Mouse (Mus musculus): Measurements from ENCODE around the gene Nkd1. TPM values are rescaled to one million over a fixed set of nuclear protein-coding genes. Genes with fewer than 3 reads are reported as not detected.

Nkd1 gene
- polyA plus RNA-seq (2015; fragmentation: Nextera tagmentation; extraction: Ambion mirVana) = 2.5 and 2.9 TPM in 2 replicates

DNA sequence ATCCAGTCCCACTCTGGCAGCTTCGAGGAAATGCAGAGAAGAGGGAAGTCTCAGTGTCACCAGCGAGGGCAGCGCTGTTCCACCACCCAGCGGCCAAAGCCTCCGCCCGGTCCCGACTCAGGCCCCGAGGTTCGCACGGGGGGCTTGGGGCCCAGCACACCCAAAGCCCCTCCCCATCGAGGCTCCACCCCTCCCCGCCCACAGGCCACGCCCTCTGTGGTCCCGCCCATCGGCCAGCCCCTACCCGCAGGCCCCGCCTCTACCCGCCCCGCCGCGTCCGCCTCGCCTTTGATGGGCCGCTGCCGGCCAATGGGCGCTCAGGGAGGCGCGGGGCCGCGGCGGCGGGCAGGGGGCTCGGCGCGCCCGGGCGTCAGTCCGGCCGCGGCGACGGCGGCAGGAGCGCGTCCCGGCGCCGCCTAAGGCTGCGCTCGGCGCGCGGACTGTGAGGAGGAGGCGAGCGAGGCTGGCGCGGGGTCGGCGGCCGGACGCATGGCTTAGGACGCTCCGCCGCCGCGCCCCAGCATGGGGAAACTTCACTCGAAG lies at the start of gene Nkd1:
Gene Nkd1, plus strand, starts transcription at position 370 of the 543 bp plus-strand sequence.
- Histone ChIP-seq H3K9ac (replicated peaks) (peak within 1 kb of the TSS; percentile 54), H3K4me1 (ENCODE audit: insufficient read depth) (peaks cover 8% of the 10 kb centered on the region), H3K27me3 (ENCODE audit: insufficient read depth, low read length) (peaks cover 35% of the 10 kb centered on the region), H3K27ac (ENCODE audit: low read depth) (no peak within 1 kb of the TSS), H3K9me3 (ENCODE audit: low read length) (no peaks in the 10 kb centered on the region), H3K4me3 (ENCODE audit: low read depth, low read length) (peak within 1 kb of the TSS; percentile 51), H3K4me2 (ENCODE audit: low read depth, low read length) (peak within 1 kb of the TSS; percentile 85), H3K36me3 (replicated peaks; ENCODE audit: insufficient read depth, low read length) (no peaks in the 10 kb centered on the region)
- 4% methylated on average over 51 of the region's 67 CpGs for WGBS (ENCODE audit: insufficient replicate concordance)
- TF ChIP-seq EP300 (IDR thresholded peaks at IDR 0.05; ENCODE audit: low read depth) (no peak), CTCF (IDR thresholded peaks at IDR 0.05; ENCODE audit: low read depth) (peak; percentile 32)
- peak; percentile 85 for DNase-seq
- ATAC-seq = peak; percentile 89

DNA sequence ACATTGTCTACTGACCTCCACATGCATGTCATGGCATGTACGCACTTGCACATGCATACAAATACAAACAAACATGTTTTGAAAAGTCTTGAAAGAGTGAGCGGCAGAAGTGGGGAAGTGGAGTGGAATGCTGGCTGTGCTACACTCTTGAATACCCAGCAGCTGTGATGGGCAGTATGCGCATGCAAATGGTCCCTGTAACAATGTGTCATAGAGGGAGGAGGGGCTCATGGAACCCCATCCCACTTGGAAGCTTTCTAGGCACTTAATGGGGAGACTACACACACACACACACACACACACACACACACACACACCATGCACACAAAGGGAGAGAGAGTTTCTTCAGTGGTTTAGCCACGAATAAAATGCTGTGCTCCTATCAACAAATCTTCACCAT lies 39.9 kb upstream of the Nkd1 start:
- TF ChIP-seq EP300 (IDR thresholded peaks at IDR 0.05; ENCODE audit: low read depth) = no peak
- TF ChIP-seq CTCF (IDR thresholded peaks at IDR 0.05; ENCODE audit: low read depth) = no peak
- Histone ChIP-seq H3K27me3 (ENCODE audit: insufficient read depth, low read length) (no peaks in the 10 kb centered on the region), H3K9ac (replicated peaks) (no peak overlapping the region), H3K4me2 (ENCODE audit: low read depth, low read length) (no peak overlapping the region), H3K4me3 (ENCODE audit: low read depth, low read length) (no peak overlapping the region), H3K27ac (ENCODE audit: low read depth) (no peak overlapping the region), H3K9me3 (ENCODE audit: low read length) (no peaks in the 10 kb centered on the region), H3K36me3 (replicated peaks; ENCODE audit: insufficient read depth, low read length) (no peaks in the 10 kb centered on the region), H3K4me1 (ENCODE audit: insufficient read depth) (no peaks in the 10 kb centered on the region)
- ATAC-seq (no peak), DNase-seq (no peak)
- 77% methylated on average over 4 of the region's 4 CpGs for WGBS (ENCODE audit: insufficient replicate concordance)

DNA sequence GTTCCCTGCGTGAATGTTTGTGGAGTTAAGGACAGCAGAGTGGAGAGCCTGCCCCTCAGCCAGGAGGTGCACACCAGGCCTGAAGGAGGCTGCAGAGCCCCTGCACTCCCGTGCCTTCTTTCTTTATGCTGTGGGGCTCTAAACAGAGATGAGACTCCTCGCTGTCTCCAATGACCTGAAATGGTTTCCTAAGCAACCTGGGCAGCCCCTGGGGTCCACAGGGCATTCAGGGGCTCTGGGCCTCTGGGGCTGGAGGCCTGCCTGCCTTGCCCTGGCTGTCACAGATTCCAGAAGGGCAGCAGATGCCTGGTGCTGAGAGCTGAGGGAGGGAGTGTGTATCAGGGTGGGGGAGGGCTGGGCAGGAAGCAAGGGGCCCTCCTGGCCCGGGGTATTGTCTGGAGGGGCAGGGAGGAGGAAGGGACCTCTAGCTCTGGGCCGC lies 32.7 kb upstream of the Nkd1 start:
- Histone ChIP-seq H3K9me3 (ENCODE audit: low read length) (no peaks in the 10 kb centered on the region), H3K9ac (replicated peaks) (no peak overlapping the region), H3K27ac (ENCODE audit: low read depth) (no peak overlapping the region), H3K4me3 (ENCODE audit: low read depth, low read length) (no peak overlapping the region), H3K4me1 (ENCODE audit: insufficient read depth) (no peaks in the 10 kb centered on the region), H3K27me3 (ENCODE audit: insufficient read depth, low read length) (no peaks in the 10 kb centered on the region), H3K36me3 (replicated peaks; ENCODE audit: insufficient read depth, low read length) (no peaks in the 10 kb centered on the region), H3K4me2 (ENCODE audit: low read depth, low read length) (no peak overlapping the region)
- ATAC-seq (no peak), DNase-seq (no peak)
- TF ChIP-seq EP300 (IDR thresholded peaks at IDR 0.05; ENCODE audit: low read depth) (no peak), CTCF (IDR thresholded peaks at IDR 0.05; ENCODE audit: low read depth) (no peak)
- 24% methylated on average over 5 of the region's 5 CpGs for WGBS (ENCODE audit: insufficient replicate concordance)

DNA sequence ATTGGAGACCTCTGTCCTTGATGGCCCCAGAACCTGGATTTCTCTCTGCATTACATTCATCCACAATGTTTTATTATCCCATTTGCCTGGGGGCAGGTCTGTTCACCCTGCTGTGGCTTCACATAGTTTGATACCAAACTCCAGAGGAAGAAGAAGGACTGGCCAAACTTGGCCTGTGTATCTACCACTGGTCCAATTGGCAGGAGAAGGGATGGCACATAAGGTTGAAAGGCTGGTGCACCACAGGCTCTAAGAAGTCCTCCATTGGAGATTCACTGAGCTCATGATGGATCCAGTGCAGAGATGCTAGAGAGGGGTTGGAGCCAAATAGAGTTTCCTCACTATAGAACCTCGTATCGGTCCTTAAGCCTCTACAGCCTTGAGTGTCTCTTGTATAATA lies 27.1 kb upstream of the Nkd1 start:
- H3K27ac ChIP-seq (ENCODE audit: low read depth) = no peak overlapping the region
- H3K9me3 ChIP-seq (ENCODE audit: low read length) = no peaks in the 10 kb centered on the region
- H3K4me3 ChIP-seq (ENCODE audit: low read depth, low read length) = no peak overlapping the region
- TF ChIP-seq EP300 (IDR thresholded peaks at IDR 0.05; ENCODE audit: low read depth) = no peak
- no peak for TF ChIP-seq CTCF (IDR thresholded peaks at IDR 0.05; ENCODE audit: low read depth)
- H3K36me3 ChIP-seq (replicated peaks; ENCODE audit: insufficient read depth, low read length) = no peaks in the 10 kb centered on the region
- H3K9ac ChIP-seq (replicated peaks) = no peak overlapping the region
- no peaks in the 10 kb centered on the region for H3K27me3 ChIP-seq (ENCODE audit: insufficient read depth, low read length)
- DNase-seq = no peak
- H3K4me2 ChIP-seq (ENCODE audit: low read depth, low read length) = no peak overlapping the region
- no peak for ATAC-seq
- no peaks in the 10 kb centered on the region for H3K4me1 ChIP-seq (ENCODE audit: insufficient read depth)
- WGBS (ENCODE audit: insufficient replicate concordance) = 77% methylated on average over 2 of the region's 2 CpGs

DNA sequence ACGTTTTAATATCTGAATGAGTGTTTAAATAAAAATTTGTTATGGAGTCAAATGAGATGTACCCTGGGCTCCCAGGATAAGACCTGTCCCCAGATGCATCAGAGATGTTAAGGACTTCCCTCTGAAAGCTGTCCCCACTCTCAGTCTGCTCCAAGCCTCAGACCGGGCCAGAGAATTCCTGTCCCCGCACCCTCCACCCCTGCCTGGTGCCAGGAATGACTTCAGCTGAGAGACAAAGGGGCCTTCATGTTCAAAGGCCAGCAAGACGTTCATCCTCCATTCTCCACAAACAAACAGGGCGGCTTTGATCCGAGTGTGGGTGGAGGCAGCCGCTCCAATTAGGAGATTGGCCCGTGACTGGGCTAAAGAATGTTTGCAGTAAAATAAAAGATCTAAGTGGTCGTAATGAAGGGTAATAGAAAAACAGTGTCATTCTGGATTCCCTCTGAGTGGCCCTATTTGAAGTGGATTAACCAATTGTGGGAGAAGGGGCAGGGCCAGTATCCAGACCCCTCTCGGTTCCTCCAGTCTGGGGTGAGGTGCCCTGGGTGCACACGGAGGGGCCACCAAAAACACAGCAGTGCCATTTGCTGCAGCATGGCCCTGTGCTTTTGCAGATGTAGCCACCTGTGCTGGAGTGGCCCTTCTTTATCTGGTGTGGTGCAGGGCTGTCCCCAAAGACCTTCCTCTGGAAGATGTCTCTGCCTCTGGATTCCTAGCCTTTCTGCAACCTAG lies 25.9 kb upstream of the Nkd1 start:
- TF ChIP-seq EP300 (IDR thresholded peaks at IDR 0.05; ENCODE audit: low read depth) (no peak), CTCF (IDR thresholded peaks at IDR 0.05; ENCODE audit: low read depth) (no peak)
- 40% methylated on average over 11 of the region's 11 CpGs for WGBS (ENCODE audit: insufficient replicate concordance)

DNA sequence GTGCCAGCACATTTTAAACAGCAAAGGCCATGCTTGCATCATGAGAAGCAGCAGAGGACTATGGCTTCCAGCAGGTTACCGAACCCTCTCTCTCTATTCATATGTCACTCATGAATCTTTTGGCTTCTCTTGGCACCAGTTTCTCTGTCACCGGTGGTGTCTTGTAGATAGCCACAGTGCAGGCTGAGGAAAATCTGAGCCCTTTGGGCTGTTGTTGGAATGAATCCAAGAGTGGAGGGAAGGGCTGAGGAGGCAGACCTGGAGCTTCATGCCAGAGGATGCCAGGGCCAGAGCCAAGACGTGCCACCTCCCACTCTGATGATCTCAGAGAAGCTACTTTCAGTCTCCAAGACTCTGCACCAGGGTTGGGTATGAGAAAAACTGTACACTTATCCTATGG lies 19.0 kb upstream of the Nkd1 start:
- Histone ChIP-seq H3K4me2 (ENCODE audit: low read depth, low read length) (no peak overlapping the region), H3K9ac (replicated peaks) (no peak overlapping the region), H3K27me3 (ENCODE audit: insufficient read depth, low read length) (no peaks in the 10 kb centered on the region), H3K4me3 (ENCODE audit: low read depth, low read length) (no peak overlapping the region), H3K27ac (ENCODE audit: low read depth) (no peak overlapping the region), H3K4me1 (ENCODE audit: insufficient read depth) (no peaks in the 10 kb centered on the region), H3K9me3 (ENCODE audit: low read length) (no peaks in the 10 kb centered on the region), H3K36me3 (replicated peaks; ENCODE audit: insufficient read depth, low read length) (no peaks in the 10 kb centered on the region)
- ATAC-seq = no peak
- no peak for DNase-seq
- TF ChIP-seq EP300 (IDR thresholded peaks at IDR 0.05; ENCODE audit: low read depth) (no peak), CTCF (IDR thresholded peaks at IDR 0.05; ENCODE audit: low read depth) (no peak)
- 80% methylated on average over 3 of the region's 3 CpGs for WGBS (ENCODE audit: insufficient replicate concordance)

More for the DNA sequence above, 25.9 kb upstream of the Nkd1 start:
- no peaks in the 10 kb centered on the region for H3K36me3 ChIP-seq (replicated peaks; ENCODE audit: insufficient read depth, low read length)
- H3K4me3 ChIP-seq (ENCODE audit: low read depth, low read length) = no peak overlapping the region
- ATAC-seq (no peak), DNase-seq (no peak)
- no peak overlapping the region for H3K9ac ChIP-seq (replicated peaks)
- H3K4me2 ChIP-seq (ENCODE audit: low read depth, low read length) = no peak overlapping the region
- no peak overlapping the region for H3K27ac ChIP-seq (ENCODE audit: low read depth)
- no peaks in the 10 kb centered on the region for H3K27me3 ChIP-seq (ENCODE audit: insufficient read depth, low read length)
- H3K9me3 ChIP-seq (ENCODE audit: low read length) = no peaks in the 10 kb centered on the region
- no peaks in the 10 kb centered on the region for H3K4me1 ChIP-seq (ENCODE audit: insufficient read depth)

Data from liver, postnatal 0 days (tissue).